Mouse (Mus musculus): Measurements from ENCODE around the gene Fam110a. TPM values are rescaled to one million over a fixed set of nuclear protein-coding genes. Genes with fewer than 3 reads are reported as not detected.
A peak's percentile ranks its signal among the peaks of the same experiment; 100 is the strongest.

Fam110a gene
- polyA plus RNA-seq, 1 experiment from 2014 or later: 43.4 TPM

DNA sequence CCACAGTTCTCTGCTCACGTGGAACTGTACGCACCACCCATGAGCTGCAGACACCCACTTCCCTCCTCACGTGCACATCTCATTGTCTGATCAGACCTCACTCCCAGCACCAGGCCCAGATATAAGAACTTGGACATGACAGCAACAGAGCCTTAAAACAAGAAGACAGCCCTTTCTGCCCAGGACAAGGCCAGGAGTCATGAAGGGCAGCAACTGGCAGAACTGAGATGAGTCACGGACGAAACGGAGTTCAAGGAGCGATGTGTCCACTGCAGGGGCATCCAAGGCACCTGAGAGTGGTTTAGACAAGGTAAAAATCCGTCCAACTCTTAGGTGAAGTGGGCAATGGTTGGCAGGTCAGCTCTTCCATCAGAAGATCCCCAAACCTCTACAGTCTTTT, 26.4 kb downstream of the Fam110a start:
- Histone ChIP-seq H3K4me1 (ENCODE audit: control insufficient read depth, insufficient read depth, low read depth, low read length) (peaks cover 6% of the 10 kb centered on the region), H3K36me3 (ENCODE audit: control insufficient read depth, insufficient read depth, low read length) (no peaks in the 10 kb centered on the region), H3K27me3 (replicated peaks; ENCODE audit: control insufficient read depth, insufficient read depth, low read length) (no peaks in the 10 kb centered on the region), H3K9me3 (ENCODE audit: control insufficient read depth, low read length) (no peaks in the 10 kb centered on the region), H3K4me2 (ENCODE audit: low read length) (no peak overlapping the region), H3K27ac (ENCODE audit: low read depth, low read length) (no peak overlapping the region), H3K4me3 (ENCODE audit: low read length) (no peak overlapping the region), H3K9ac (ENCODE audit: low read depth, low read length) (no peak overlapping the region)
- 89% methylated on average over 8 of the region's 8 CpGs for WGBS
- ATAC-seq: no peak

DNA sequence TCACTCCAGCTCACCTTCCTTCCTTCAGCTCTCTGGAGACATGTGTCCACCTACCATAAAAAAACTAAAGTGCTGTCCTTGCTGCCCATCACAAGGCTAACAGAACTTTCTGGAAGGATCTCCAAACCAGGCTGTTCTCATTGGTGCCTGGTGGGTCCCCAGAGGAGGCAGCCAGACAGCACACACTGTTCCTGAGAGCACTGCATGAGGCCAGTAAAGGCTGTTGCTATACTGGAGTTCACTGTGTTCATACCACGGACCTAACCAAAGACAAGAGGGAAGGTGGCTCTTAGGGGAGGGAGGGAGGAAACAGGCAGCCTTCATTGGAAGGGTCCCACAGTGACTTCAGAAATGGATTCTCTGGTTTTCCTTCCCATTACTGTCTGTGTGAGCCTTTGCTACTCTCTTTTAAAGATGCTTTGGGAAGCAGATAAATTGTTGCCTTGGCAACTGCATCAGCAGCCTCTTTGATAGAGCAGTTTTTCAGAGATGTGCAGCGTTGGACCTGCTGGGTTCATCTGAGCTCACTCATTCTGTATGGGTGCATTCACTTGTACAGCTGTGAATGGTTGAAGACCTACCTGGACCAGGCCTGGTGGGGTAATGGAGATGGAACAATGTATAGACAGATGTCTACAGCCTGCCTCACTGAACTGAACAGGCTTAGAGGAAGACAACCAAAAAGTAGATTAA, 30.8 kb downstream of the Fam110a start:
- Histone ChIP-seq H3K9me3 (ENCODE audit: control insufficient read depth, low read length) (no peaks in the 10 kb centered on the region), H3K36me3 (ENCODE audit: control insufficient read depth, insufficient read depth, low read length) (no peaks in the 10 kb centered on the region), H3K4me1 (ENCODE audit: control insufficient read depth, insufficient read depth, low read depth, low read length) (peaks cover 3% of the 10 kb centered on the region; the same call in 1 of the 2 replicates), H3K27ac (ENCODE audit: low read depth, low read length) (peak overlapping the region; percentile 25; the same call in 1 of the 2 replicates), H3K27me3 (replicated peaks; ENCODE audit: control insufficient read depth, insufficient read depth, low read length) (no peaks in the 10 kb centered on the region), H3K9ac (ENCODE audit: low read depth, low read length) (no peak overlapping the region), H3K4me2 (ENCODE audit: low read length) (no peak overlapping the region), H3K4me3 (ENCODE audit: low read length) (no peak overlapping the region)
- peak; percentile 85 for ATAC-seq
- 41% methylated on average over 2 of the region's 2 CpGs for WGBS

DNA sequence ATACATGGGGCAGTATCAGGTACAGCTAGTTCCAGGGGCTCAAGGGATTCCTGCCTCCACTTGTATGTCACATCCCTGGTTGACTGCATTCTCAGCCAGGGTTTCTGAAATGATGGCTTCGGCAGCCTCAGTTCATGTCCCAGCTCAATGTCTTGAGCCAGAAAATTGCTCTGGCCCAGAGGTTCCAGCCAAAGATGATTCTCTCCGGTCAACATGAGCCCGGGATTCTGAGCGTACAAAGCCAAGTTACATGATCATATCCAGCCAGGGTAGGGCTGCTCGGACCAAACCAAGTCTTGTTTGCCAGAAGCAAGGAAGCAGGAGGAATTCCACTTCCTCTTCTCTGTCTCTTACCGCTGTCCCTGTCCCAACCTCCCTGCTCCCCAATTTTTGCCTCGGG, 31.7 kb downstream of the Fam110a start:
- Histone ChIP-seq H3K27me3 (replicated peaks; ENCODE audit: control insufficient read depth, insufficient read depth, low read length) (no peaks in the 10 kb centered on the region), H3K4me3 (ENCODE audit: low read length) (no peak overlapping the region), H3K4me1 (ENCODE audit: control insufficient read depth, insufficient read depth, low read depth, low read length) (peaks cover 3% of the 10 kb centered on the region; the same call in 1 of the 2 replicates), H3K9me3 (ENCODE audit: control insufficient read depth, low read length) (no peaks in the 10 kb centered on the region), H3K36me3 (ENCODE audit: control insufficient read depth, insufficient read depth, low read length) (no peaks in the 10 kb centered on the region), H3K9ac (ENCODE audit: low read depth, low read length) (no peak overlapping the region), H3K4me2 (ENCODE audit: low read length) (no peak overlapping the region), H3K27ac (ENCODE audit: low read depth, low read length) (no peak overlapping the region)
- ATAC-seq: no peak
- 79% methylated on average over 7 of the region's 7 CpGs for WGBS

DNA sequence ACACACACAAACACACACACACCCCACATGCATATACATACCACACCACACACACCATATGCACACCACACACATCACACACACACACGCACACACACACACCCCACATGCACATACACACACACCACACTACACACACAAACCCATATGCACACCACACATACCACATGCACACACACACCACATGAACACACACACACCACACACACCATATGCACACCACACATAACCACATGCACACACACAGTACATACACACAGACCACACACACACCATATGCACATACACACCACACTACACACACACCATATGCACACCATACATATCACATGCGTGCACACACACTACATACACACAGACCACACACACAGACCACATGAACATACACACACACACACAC, 32.4 kb downstream of the Fam110a start:
- peaks cover 3% of the 10 kb centered on the region; the same call in 1 of the 2 replicates for H3K4me1 ChIP-seq (ENCODE audit: control insufficient read depth, insufficient read depth, low read depth, low read length)
- no peaks in the 10 kb centered on the region for H3K9me3 ChIP-seq (ENCODE audit: control insufficient read depth, low read length)
- no peak overlapping the region for H3K4me3 ChIP-seq (ENCODE audit: low read length)
- no peaks in the 10 kb centered on the region for H3K36me3 ChIP-seq (ENCODE audit: control insufficient read depth, insufficient read depth, low read length)
- H3K4me2 ChIP-seq (ENCODE audit: low read length): no peak overlapping the region
- no peak overlapping the region for H3K9ac ChIP-seq (ENCODE audit: low read depth, low read length)
- H3K27me3 ChIP-seq (replicated peaks; ENCODE audit: control insufficient read depth, insufficient read depth, low read length): no peaks in the 10 kb centered on the region
- WGBS: 97% methylated on average over 2 of the region's 2 CpGs
- ATAC-seq: peak; percentile 38
- H3K27ac ChIP-seq (ENCODE audit: low read depth, low read length): no peak overlapping the region

DNA sequence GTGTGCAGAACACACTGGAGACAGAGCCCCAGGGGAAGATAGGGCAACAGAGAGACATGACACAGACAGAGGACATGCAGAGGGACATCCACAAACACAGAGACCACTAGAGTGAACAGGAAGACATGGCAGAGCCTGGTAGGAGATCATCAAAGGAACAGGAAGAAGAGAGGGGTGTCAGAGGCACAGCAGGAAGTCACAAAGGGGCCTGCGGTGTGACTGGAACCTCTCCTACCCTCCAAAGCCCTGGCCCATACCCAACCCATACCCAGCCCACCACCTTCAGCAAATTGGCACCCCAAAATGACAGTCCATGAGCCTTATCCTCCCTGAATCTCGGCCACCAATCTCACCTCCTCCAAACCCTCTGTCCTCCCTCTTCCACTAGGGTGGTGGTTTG, 35.9 kb downstream of the Fam110a start:
- H3K9ac ChIP-seq (ENCODE audit: low read depth, low read length): no peak overlapping the region
- no peak overlapping the region for H3K4me2 ChIP-seq (ENCODE audit: low read length)
- no peaks in the 10 kb centered on the region for H3K9me3 ChIP-seq (ENCODE audit: control insufficient read depth, low read length)
- 76% methylated on average over 2 of the region's 2 CpGs for WGBS
- H3K4me3 ChIP-seq (ENCODE audit: low read length): no peak overlapping the region
- H3K36me3 ChIP-seq (ENCODE audit: control insufficient read depth, insufficient read depth, low read length): no peaks in the 10 kb centered on the region
- no peak for ATAC-seq
- H3K27ac ChIP-seq (ENCODE audit: low read depth, low read length): no peak overlapping the region
- peaks cover 3% of the 10 kb centered on the region; the same call in 1 of the 2 replicates for H3K4me1 ChIP-seq (ENCODE audit: control insufficient read depth, insufficient read depth, low read depth, low read length)
- H3K27me3 ChIP-seq (replicated peaks; ENCODE audit: control insufficient read depth, insufficient read depth, low read length): no peaks in the 10 kb centered on the region

DNA sequence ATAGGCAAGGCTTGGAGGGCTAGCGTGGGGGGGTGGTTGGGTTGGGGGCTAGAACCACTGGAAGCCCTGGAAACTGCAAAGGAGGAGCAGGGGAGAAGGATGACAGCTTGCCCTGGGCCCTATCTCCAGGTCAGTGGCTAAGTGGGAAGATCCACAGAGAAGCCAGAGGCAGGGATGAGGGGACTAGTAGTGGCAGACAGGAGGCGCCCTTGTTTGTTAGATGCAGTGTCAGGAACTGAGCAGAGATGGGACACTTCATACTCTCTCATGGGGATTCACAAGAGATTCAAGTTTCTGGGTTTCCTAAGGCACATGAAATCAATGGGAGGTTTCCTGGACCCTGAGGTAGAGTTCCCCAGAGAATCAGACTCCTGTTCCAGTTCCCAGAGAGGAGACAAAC, 38.8 kb downstream of the Fam110a start:
- peaks cover 12% of the 10 kb centered on the region for H3K4me1 ChIP-seq (ENCODE audit: control insufficient read depth, insufficient read depth, low read depth, low read length)
- no peak overlapping the region for H3K4me3 ChIP-seq (ENCODE audit: low read length)
- no peak overlapping the region for H3K9ac ChIP-seq (ENCODE audit: low read depth, low read length)
- no peak overlapping the region for H3K27ac ChIP-seq (ENCODE audit: low read depth, low read length)
- no peak for ATAC-seq
- no peaks in the 10 kb centered on the region for H3K9me3 ChIP-seq (ENCODE audit: control insufficient read depth, low read length)
- H3K36me3 ChIP-seq (ENCODE audit: control insufficient read depth, insufficient read depth, low read length): no peaks in the 10 kb centered on the region
- no peak overlapping the region for H3K4me2 ChIP-seq (ENCODE audit: low read length)
- H3K27me3 ChIP-seq (replicated peaks; ENCODE audit: control insufficient read depth, insufficient read depth, low read length): no peaks in the 10 kb centered on the region
- 30% methylated on average over 2 of the region's 2 CpGs for WGBS

DNA sequence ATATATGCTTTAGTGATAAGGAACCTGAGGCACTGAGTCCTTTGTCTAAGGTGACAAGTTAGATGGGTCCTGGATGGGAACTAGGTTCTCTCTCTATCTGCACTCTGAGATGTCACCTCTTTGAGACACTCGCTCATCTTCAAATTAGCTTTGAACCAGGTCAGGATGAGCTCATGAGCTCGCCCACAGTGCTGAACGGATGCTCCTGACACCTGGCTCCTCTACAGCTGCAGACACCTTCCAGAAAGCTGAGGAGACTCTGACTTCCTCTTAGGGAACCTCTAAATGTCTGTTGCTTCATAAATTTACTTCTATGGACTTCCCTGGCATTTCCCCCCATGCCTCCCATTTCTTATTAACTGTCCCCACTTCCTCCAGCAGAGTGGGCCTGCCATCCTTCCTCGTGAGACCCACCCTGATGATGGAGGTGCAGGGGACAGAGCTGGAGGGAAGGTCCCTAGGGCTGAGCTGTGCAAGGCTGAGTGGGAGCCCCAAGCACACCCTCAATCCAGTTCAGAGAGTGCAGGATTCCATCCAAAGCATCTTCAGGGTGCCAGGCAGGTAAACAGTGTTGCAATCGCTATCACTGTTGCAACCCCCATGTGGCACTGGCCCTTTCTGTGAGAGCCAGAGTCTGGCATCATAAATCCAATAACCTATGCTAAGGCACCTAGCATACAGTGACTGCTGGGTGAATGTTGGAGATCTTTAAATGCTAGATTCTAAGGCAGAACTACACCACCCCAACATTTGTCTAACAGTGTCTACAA, 40.2 kb downstream of the Fam110a start:
- Histone ChIP-seq H3K9me3 (ENCODE audit: control insufficient read depth, low read length) (no peaks in the 10 kb centered on the region), H3K4me1 (ENCODE audit: control insufficient read depth, insufficient read depth, low read depth, low read length) (peaks cover 12% of the 10 kb centered on the region), H3K27ac (ENCODE audit: low read depth, low read length) (no peak overlapping the region), H3K9ac (ENCODE audit: low read depth, low read length) (no peak overlapping the region), H3K36me3 (ENCODE audit: control insufficient read depth, insufficient read depth, low read length) (no peaks in the 10 kb centered on the region), H3K4me2 (ENCODE audit: low read length) (no peak overlapping the region), H3K4me3 (ENCODE audit: low read length) (no peak overlapping the region), H3K27me3 (replicated peaks; ENCODE audit: control insufficient read depth, insufficient read depth, low read length) (no peaks in the 10 kb centered on the region)
- 84% methylated on average over 5 of the region's 5 CpGs for WGBS
- no peak for ATAC-seq

DNA sequence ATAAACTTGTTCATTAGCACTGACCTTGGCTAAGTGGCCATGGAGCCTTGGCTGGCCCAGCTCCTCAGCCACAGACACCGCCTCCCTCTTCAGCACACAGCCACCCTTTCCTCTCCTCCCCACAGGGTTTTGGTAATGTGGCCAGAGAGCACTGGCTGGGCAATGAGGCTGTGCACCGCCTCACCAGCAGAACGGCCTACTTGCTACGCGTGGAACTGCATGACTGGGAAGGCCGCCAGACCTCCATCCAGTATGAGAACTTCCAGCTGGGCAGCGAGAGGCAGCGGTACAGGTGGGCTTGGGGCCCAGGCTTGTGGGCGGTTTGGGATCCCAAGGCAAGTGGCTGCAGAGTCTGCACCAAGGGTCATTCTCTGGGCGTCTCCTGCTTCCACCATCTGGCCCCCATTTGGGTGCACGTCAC, 41.2 kb downstream of the Fam110a start:
- WGBS: 49% methylated on average over 11 of the region's 11 CpGs
- Histone ChIP-seq H3K4me1 (ENCODE audit: control insufficient read depth, insufficient read depth, low read depth, low read length) (peaks cover 12% of the 10 kb centered on the region), H3K27ac (ENCODE audit: low read depth, low read length) (no peak overlapping the region), H3K36me3 (ENCODE audit: control insufficient read depth, insufficient read depth, low read length) (no peaks in the 10 kb centered on the region), H3K4me2 (ENCODE audit: low read length) (no peak overlapping the region), H3K27me3 (replicated peaks; ENCODE audit: control insufficient read depth, insufficient read depth, low read length) (no peaks in the 10 kb centered on the region), H3K4me3 (ENCODE audit: low read length) (no peak overlapping the region), H3K9ac (ENCODE audit: low read depth, low read length) (no peak overlapping the region), H3K9me3 (ENCODE audit: control insufficient read depth, low read length) (no peaks in the 10 kb centered on the region)
- ATAC-seq: peak; percentile 68; the same call in 1 of the 2 replicates

DNA sequence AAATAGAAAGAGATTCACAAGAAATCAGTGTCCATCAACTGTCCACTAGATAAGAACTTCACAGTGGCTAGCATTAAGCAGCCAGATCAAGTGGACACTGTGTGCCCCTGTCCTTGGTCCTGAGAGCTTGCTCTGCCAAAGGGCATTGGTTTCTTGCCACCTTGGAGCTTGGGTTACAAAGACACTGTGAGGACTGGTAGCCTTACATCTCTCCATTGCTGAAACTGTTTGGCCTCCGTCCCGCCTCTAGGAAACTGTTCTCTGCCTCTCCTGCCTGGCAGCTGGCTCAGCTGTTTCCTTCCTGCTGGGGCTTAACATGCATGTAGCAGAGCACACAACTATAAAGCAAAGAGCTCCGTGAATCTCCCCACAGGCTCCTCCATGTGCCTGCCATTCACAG, 42.1 kb downstream of the Fam110a start:
- no peaks in the 10 kb centered on the region for H3K9me3 ChIP-seq (ENCODE audit: control insufficient read depth, low read length)
- no peaks in the 10 kb centered on the region for H3K36me3 ChIP-seq (ENCODE audit: control insufficient read depth, insufficient read depth, low read length)
- peaks cover 12% of the 10 kb centered on the region for H3K4me1 ChIP-seq (ENCODE audit: control insufficient read depth, insufficient read depth, low read depth, low read length)
- ATAC-seq: no peak
- no peaks in the 10 kb centered on the region for H3K27me3 ChIP-seq (replicated peaks; ENCODE audit: control insufficient read depth, insufficient read depth, low read length)
- H3K4me2 ChIP-seq (ENCODE audit: low read length): no peak overlapping the region
- 41% methylated on average over 3 of the region's 3 CpGs for WGBS
- no peak overlapping the region for H3K27ac ChIP-seq (ENCODE audit: low read depth, low read length)
- H3K9ac ChIP-seq (ENCODE audit: low read depth, low read length): no peak overlapping the region
- H3K4me3 ChIP-seq (ENCODE audit: low read length): no peak overlapping the region

Measured in hindbrain, embryonic 16.5 days (tissue).